Mouse (Mus musculus) adrenal gland, postnatal 14 days (tissue): ENCODE measurements at regions not wholly inside any gene's neighbourhood (a gene's known extent, or its start where the extent isn't known, plus 50 kb on each side); places are given as distances from the start of the nearest gene placed in this dataset.

Experiments used
- DNase-seq: peaks from one replicate; pipeline ENCODE4 v3.0.0; 2021; ENCODE audit warnings: mixed read lengths

GRCm38 (mm10) chr15:38609522-38609921, 1184.2 kb downstream of the 4930447A16Rik start:
- DNase-seq, result no peak
